Mouse (Mus musculus) brain, embryonic 14.5 days (tissue): ENCODE measurements around the gene Cdh8.

Source experiments
- CTCF ChIP-seq: fragments of 200-500 bp; IDR thresholded peaks from 2 replicates; pipeline ENCODE4 v1.5.1; 2012; ENCODE audit warnings: inconsistent platforms, mild to moderate bottlenecking, moderate library complexity, borderline replicate concordance; ENCODE audit not compliant: insufficient read depth, insufficient read length; ENCODE audit errors: extremely low read depth
- POLR2A ChIP-seq: fragments of 200-500 bp; IDR thresholded peaks from 2 replicates; pipeline ENCODE4 v1.6.1; 2012; ENCODE audit warnings: mild to moderate bottlenecking, inconsistent platforms, borderline replicate concordance; ENCODE audit not compliant: poor library complexity, insufficient read depth, insufficient read length, severe bottlenecking; ENCODE audit errors: extremely low read depth

- TF ChIP-seq CTCF: no peak
- no peak for TF ChIP-seq POLR2A
Observed at GRCm38 (mm10) chr8:99031060-99031459, 385.2 kb downstream of the Cdh8 start.
